Mouse (Mus musculus) midbrain, embryonic 14.5 days (tissue): ENCODE results near the gene Ccng1. TPM values are rescaled to one million over a fixed set of nuclear protein-coding genes. Genes with fewer than 3 reads are reported as not detected.

ENCODE experiments used
- polyA plus RNA-seq: library from polyadenylated mRNA; unstranded; fragments of >200 nt; fragmentation: Nextera tagmentation; extraction: Ambion mirVana; gene quantifications from 2 replicates; pipeline ENCODE4 v1.2.1, GENCODE M21; 2014

Gene Ccng1
- polyA plus RNA-seq, 1 experiment from 2014 or later = 43.6 TPM

Other genes starting within 250 kb of the Ccng1 start
- 55.3 and 69.9 TPM in 2 replicates for gene Mat2b, start 60.1 kb downstream of the Ccng1 start, polyA plus RNA-seq
- gene Hmmr, start 21.9 kb downstream of the Ccng1 start, polyA plus RNA-seq = 5.1 and 8.7 TPM in 2 replicates
- 62.9 and 74.9 TPM in 2 replicates for gene Nudcd2, start 21.6 kb downstream of the Ccng1 start, polyA plus RNA-seq